Mouse (Mus musculus) G1E (cell line): ENCODE results near the gene Ptcd1. TPM values are rescaled to one million over a fixed set of nuclear protein-coding genes. Genes with fewer than 3 reads are reported as not detected.
"Not testable (repeated sequence)": the region's sequence is repeated elsewhere in the genome, so short reads cannot be mapped to it uniquely, and the experiment has no call there.

Experiments used
- ATAC-seq: 2 replicates; pipeline ENCODE4 v1.8.0; 2016; ENCODE audit warnings: mild to moderate bottlenecking; ENCODE audit not compliant: insufficient number of reproducible peaks, poor library complexity, low FRiP score, severe bottlenecking; ENCODE audit errors: extremely low read depth
- DNase-seq: peaks from one replicate; pipeline ENCODE4 v3.0.0; 2012; ENCODE audit warnings: low spot score
- H3K27me3 ChIP-seq: 2 replicates; pipeline ENCODE4 v1.6.1; 2012; ENCODE audit warnings: mild to moderate bottlenecking, low read length, inconsistent platforms; ENCODE audit not compliant: insufficient read depth
- H3K36me3 ChIP-seq: replicated peaks from 2 replicates; pipeline ENCODE3; 2012; ENCODE audit warnings: mild to moderate bottlenecking, inconsistent platforms
- H3K4me1 ChIP-seq: 2 replicates; pipeline ENCODE4 v1.6.1; 2012; ENCODE audit warnings: low read depth, low read length, inconsistent platforms, mixed read lengths; ENCODE audit not compliant: insufficient read depth
- H3K4me3 ChIP-seq: 2 replicates; pipeline ENCODE4 v1.5.1; 2012; ENCODE audit warnings: low read depth, mild to moderate bottlenecking, inconsistent platforms, low read length, moderate library complexity, mixed read lengths
- H3K9me3 ChIP-seq: replicated peaks from 2 replicates; pipeline ENCODE4 v1.6.1; 2012; ENCODE audit warnings: inconsistent platforms
- CTCF ChIP-seq: IDR thresholded peaks from 2 replicates; pipeline ENCODE4 v1.5.1; 2012; ENCODE audit warnings: low read depth, low read length, inconsistent platforms, mixed read lengths
- GATA1 ChIP-seq: IDR thresholded peaks from 2 replicates; pipeline ENCODE4 v1.6.1; 2012; ENCODE audit warnings: borderline replicate concordance, low read length, inconsistent platforms, mixed read lengths
- GATA2 ChIP-seq: IDR thresholded peaks from 2 replicates; pipeline ENCODE4 v1.6.1; 2012; ENCODE audit warnings: low read depth, low read length, inconsistent platforms, borderline replicate concordance
- POLR2AphosphoS5 ChIP-seq: IDR thresholded peaks from 2 replicates; pipeline ENCODE4 v1.6.1; 2012; ENCODE audit warnings: low read depth, low read length, inconsistent platforms; ENCODE audit not compliant: insufficient replicate concordance
- TAL1 ChIP-seq: conservative IDR thresholded peaks from 2 replicates; pipeline ENCODE4 v1.6.1; 2012; ENCODE audit warnings: low read depth, low read length, inconsistent platforms, mixed read lengths
- polyA plus RNA-seq: library from polyadenylated mRNA; stranded (reverse); fragments of >175 nt; gene quantifications from 2 replicates; pipeline ENCODE4 v1.2.3, GENCODE M21; 2012
- total RNA-seq, 2 experiments: library from RNA; stranded (forward) in 1 of 2; stranded (reverse) in 1 of 2; fragments of 200-1000 nt in 1 of 2; fragments of >200 nt in 1 of 2; fragmentation: Nextera tagmentation in 1 of 2; gene quantifications; 2 replicates each; pipeline ENCODE4 v1.2.3; 2014 to 2017

Ptcd1 gene
- total and polyA plus RNA-seq, 3 experiments: 8.2 to 17.1 (median 10.9) TPM

- Histone ChIP-seq H3K9me3 (no peaks in the 10 kb centered on the region), H3K4me1 (peaks cover 76% of the 10 kb centered on the region), H3K4me3 (no peak overlapping the region), H3K36me3 (peaks cover 61% of the 10 kb centered on the region), H3K27me3 (no peaks in the 10 kb centered on the region)
- TF ChIP-seq GATA1: no peak
- TF ChIP-seq GATA2: no peak
- TF ChIP-seq CTCF: no peak
- no peak for TF ChIP-seq POLR2AphosphoS5
- no peak for TF ChIP-seq TAL1
- DNase-seq: no peak
- ATAC-seq: no peak
These were observed 54.3 kb downstream of the Ptcd1 start for GRCm38 (mm10) chr5:145112566-145112965.

GRCm38 (mm10) chr5:145110401-145110800 is 56.5 kb downstream of the Ptcd1 start:
- Histone ChIP-seq H3K4me1 (peaks cover 55% of the 10 kb centered on the region), H3K9me3 (no peaks in the 10 kb centered on the region), H3K4me3 (peak overlapping the region; percentile 22; the same call in 1 of the 2 replicates), H3K27me3 (no peaks in the 10 kb centered on the region), H3K36me3 (peaks cover 73% of the 10 kb centered on the region)
- ATAC-seq (peak; percentile 51), DNase-seq (peak; percentile 36)
- TF ChIP-seq POLR2AphosphoS5: no peak
- TF ChIP-seq TAL1: no peak
- no peak for TF ChIP-seq GATA2

GRCm38 (mm10) chr5:145105694-145106275 is 61.1 kb downstream of the Ptcd1 start:
- no peak overlapping the region for H3K4me3 ChIP-seq
- peaks cover 95% of the 10 kb centered on the region for H3K36me3 ChIP-seq
- TF ChIP-seq CTCF (no peak), TAL1 (no peak), GATA1 (no peak), POLR2AphosphoS5 (no peak), GATA2 (no peak)
- H3K27me3 ChIP-seq: no peaks in the 10 kb centered on the region
- peaks cover 34% of the 10 kb centered on the region for H3K4me1 ChIP-seq
- no peaks in the 10 kb centered on the region for H3K9me3 ChIP-seq
- ATAC-seq: no peak
- no peak for DNase-seq

GRCm38 (mm10) chr5:145104328-145104727 is 62.6 kb downstream of the Ptcd1 start:
- no peak for DNase-seq
- Histone ChIP-seq H3K4me3 (no peak overlapping the region), H3K36me3 (peaks cover 95% of the 10 kb centered on the region), H3K27me3 (no peaks in the 10 kb centered on the region), H3K4me1 (peaks cover 30% of the 10 kb centered on the region), H3K9me3 (no peaks in the 10 kb centered on the region)
- ATAC-seq: no peak
- no peak for TF ChIP-seq GATA1
- TF ChIP-seq TAL1: no peak
- no peak for TF ChIP-seq POLR2AphosphoS5
- no peak for TF ChIP-seq CTCF
- TF ChIP-seq GATA2: no peak

GRCm38 (mm10) chr5:145102706-145103105 is 64.2 kb downstream of the Ptcd1 start:
- Histone ChIP-seq H3K4me3 (no peak overlapping the region), H3K27me3 (no peaks in the 10 kb centered on the region), H3K36me3 (peaks cover 91% of the 10 kb centered on the region), H3K4me1 (peaks cover 32% of the 10 kb centered on the region), H3K9me3 (no peaks in the 10 kb centered on the region)
- no peak for DNase-seq
- 0 out of 2 replicates have a peak, but pooled peaks have one; percentile 19 for ATAC-seq
- no peak for TF ChIP-seq CTCF

- not testable (repeated sequence) for H3K9me3 ChIP-seq, H3K4me3 ChIP-seq, DNase-seq, ATAC-seq, H3K27me3 ChIP-seq
- H3K4me1 ChIP-seq: peaks cover 39% of the 10 kb centered on the region
- peaks cover 90% of the 10 kb centered on the region for H3K36me3 ChIP-seq
These were observed 65.5 kb downstream of the Ptcd1 start for GRCm38 (mm10) chr5:145101451-145101850.

GRCm38 (mm10) chr5:145100960-145101359 is 65.9 kb downstream of the Ptcd1 start:
- no peak for DNase-seq
- no peaks in the 10 kb centered on the region for H3K27me3 ChIP-seq
- ATAC-seq: no peak
- H3K9me3 ChIP-seq: no peaks in the 10 kb centered on the region
- peaks cover 90% of the 10 kb centered on the region for H3K36me3 ChIP-seq
- peaks cover 44% of the 10 kb centered on the region for H3K4me1 ChIP-seq
- TF ChIP-seq TAL1 (no peak), POLR2AphosphoS5 (no peak)
- H3K4me3 ChIP-seq: no peak overlapping the region
